Mouse (Mus musculus): ENCODE results near the gene Tuba8.

The Tuba8 gene

DNA sequence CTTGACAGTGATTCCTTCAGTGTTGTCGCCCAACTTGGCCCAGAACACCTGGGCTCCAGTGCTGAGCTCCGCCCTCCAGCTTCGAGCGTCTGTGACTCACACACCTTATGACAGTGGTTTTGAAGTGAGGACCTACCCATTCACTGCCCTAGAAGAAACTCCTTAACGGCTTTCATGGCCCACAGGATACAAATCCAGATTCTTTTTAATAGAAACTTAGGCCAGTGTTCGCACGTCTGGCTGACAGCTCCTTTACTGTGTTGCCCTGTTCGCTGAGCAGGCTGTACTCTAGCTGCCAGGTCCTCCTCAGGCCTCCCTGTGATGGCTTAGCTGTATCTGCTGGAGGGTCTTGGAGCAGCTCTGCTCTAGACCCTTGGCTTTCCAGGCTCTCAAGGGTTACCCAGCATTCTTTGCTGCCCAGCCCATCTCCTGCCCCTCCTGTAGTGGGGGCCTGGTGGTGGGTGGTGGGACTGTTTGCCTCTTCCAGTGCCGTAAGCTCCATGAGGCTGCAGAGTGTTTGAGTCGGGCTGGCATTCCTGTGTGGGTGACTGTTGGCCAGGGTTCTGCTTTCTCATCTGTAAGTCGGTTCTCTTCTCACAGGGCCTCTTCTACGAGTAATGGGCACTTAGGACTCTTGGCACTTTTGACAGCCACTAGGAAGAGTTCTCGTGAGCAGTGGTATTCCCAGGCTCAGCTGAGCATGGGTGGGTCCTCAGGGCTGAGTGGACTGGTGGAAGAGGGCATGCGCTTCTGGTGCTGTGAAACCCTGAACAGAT lies 15.4 kb upstream of the Tuba8 start:
- DNase-seq (ENCODE audit: low read depth, low spot score), result no peak

- no peak for DNase-seq (ENCODE audit: low read depth, low spot score)
Measured at GRCm38 (mm10) chr6:121197807-121198365, 12.6 kb upstream of the Tuba8 start.

- DNase-seq (ENCODE audit: low read depth, low spot score), result no peak
Measured at GRCm38 (mm10) chr6:121200458-121200857, 10.0 kb upstream of the Tuba8 start.

GRCm38 (mm10) chr6:121202026-121202425 lies 8.5 kb upstream of the Tuba8 start:
- peak; percentile 38 for DNase-seq (ENCODE audit: low read depth, low spot score)

- DNase-seq (ENCODE audit: low read depth, low spot score), result no peak
Measured at GRCm38 (mm10) chr6:121206481-121206880, 4.0 kb upstream of the Tuba8 start.

DNA sequence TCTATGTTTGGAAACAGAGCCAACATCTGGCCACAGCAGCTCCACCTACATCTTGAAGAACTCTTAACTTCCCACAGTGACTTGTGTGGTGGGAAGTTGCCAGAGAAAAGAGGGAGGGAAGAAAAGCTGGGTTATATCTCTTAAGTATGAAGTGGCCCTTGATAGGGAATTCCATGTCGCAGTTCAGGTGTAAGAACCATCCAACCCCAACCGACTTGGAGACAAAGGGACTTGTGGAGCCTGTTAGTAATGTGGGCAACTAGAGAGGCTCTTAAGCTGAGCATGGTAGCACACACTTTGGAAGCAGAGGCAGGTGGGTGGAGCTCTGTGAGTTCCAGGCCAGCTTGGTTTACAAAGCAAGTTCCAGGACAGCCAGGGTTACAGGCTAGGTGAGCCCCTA lies 912 bp upstream of the Tuba8 start:
- no peak for DNase-seq (ENCODE audit: low read depth, low spot score)

DNA sequence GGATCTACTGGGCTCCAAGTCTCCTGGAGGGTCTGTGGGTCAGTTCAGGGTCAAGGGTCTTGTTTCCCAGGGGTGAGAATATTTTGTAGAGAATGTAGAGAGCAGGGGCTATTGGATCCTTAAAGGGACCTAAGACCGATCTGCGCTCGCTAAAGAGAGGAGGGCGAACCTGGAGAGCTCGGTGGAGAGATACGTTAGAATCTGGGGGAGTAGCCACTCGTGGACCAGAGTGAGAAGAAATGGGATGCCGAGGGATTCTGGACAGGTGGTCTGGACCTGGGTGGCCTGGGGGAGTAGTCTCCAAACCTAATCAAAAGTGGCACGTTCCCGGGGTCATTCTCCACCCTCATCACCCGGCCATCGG lies 412 bp downstream of the Tuba8 start:
- no peak for DNase-seq (ENCODE audit: low read depth, low spot score)

DNA sequence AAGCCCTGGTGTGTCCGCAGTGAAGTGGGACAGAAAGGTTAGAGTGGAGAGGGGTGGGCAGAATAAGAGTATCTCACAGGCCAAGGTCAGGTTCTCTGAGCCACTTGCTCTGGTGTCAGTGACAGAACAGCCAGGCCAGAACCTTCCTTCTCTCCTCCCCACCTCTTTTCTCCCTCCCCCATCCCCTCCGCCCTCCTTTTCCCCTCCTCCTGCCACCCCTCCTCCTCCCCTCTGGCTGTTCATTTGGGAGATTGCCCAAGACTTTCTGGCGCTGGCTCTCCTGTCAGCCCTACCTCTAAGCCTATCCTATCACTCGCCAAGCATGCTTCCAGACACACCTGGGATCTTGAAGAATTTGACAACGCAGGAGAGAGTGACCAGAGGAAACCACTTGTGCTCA lies 1.2 kb downstream of the Tuba8 start:
- DNase-seq (ENCODE audit: low read depth, low spot score), result peak; percentile 23

- no peak for DNase-seq (ENCODE audit: low read depth, low spot score)
Measured at GRCm38 (mm10) chr6:121212988-121213387, 2.5 kb downstream of the Tuba8 start.

- DNase-seq (ENCODE audit: low read depth, low spot score), result no peak
Measured at GRCm38 (mm10) chr6:121214221-121214620, 3.7 kb downstream of the Tuba8 start.

DNA sequence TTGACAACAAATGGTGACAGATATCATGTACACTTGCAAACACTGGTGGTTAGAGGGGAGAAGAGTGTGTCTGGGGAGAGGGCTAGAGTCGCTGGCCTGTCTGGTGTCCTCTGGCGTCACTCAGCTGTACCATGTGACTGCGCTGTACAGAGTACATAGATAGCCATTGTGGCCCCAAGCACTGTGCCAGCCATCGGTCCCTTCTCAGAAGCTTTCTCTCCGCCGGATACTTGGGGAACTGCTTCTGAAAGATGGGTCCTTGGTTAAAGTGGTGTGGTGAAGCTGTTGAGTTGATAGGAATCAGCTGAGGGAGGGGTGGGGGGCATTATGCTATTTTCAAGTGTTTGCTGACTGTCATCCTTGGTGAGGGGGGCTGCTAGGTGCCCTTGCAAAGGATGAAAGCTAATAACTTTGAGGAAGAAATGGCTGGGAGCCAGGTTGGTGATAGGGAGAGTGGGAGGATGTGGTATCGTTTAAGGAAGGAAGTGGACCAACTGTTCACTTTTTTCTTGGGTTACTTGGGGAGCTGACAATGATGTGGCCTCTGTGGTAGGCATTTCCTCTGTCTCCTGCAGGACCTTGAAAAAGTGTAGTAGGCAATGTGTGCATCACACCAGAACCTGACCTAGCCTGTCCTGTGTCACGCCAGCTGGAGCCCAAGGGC lies 4.3 kb downstream of the Tuba8 start:
- DNase-seq (ENCODE audit: low read depth, low spot score), result no peak

DNA sequence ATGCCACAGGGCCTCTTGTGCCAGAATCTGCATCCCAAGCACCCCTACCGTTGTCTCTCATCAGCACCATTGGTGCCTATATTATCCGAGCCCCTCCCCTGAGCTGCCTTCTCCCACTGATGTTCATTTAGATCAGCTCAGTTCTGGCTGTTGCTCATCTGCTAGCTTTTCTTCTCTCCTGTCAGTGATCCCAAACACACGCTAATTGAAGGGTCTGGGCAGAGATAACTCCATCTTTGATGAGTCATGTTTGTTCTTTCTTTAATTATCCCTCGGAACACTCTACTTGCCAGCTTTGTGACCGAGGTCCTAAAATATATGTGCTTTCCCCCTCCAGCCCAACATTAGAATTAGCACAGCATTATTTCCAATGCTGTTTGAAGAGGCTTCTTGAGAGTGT lies 4.8 kb downstream of the Tuba8 start:
- DNase-seq (ENCODE audit: low read depth, low spot score), result no peak

DNA sequence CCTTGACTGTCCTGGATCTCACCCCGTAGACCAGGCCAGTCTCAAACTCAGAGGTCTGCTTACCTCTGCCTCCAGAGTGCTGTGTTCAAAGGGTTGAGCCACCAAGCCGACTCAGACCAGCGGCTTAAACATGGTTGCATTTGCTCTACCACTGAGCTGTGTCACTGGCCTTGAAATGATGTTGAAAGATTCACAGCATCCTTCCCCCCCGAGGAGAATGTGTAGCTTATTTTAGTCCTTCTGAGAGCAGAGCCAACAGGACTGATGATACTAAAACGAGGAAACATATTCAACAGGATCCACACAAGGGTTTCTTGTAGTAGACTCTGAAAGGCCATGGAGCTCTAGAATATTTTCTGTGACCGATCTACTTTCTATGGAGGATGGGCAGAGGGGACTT lies 5.4 kb downstream of the Tuba8 start:
- no peak for DNase-seq (ENCODE audit: low read depth, low spot score)

- no peak for DNase-seq (ENCODE audit: low read depth, low spot score)
Measured at GRCm38 (mm10) chr6:121216589-121217255, 6.2 kb downstream of the Tuba8 start.

DNA sequence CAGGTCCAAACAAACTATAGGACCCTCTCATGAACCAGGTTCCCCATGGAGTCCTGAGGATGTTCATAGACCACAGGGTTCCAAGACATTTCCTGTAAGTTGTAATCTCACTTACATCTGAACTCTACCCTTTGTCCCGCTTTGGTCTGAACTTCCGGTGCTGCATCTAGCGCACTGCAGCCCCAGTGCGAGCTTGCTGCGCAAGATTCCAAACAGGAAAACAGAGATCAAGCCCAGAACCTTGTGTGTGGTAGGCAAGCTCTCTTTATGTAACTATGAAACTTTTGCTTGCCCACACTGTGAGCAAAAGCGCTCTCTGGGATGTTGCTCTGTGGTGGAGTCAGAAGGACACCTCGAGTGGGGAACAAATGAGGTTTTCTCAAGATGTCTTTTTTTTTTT lies 7.5 kb downstream of the Tuba8 start:
- DNase-seq (ENCODE audit: low read depth, low spot score), result no peak

- DNase-seq (ENCODE audit: low read depth, low spot score), result no peak
Measured at GRCm38 (mm10) chr6:121219406-121219805, 8.9 kb downstream of the Tuba8 start.

DNA sequence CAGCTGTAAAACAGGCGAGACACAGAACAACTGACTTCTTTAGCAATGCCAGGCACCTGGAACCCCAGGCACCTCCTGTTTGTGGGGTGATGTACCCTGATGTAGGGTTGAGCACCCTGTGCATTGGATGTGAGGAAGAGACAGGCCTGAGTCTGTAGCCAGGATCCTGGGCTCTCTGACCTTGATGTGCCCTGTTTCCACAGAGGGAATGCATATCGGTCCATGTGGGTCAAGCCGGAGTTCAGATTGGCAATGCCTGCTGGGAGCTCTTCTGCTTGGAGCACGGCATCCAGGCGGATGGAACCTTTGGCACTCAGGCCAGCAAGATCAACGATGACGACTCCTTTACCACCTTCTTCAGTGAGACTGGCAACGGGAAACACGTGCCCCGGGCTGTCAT lies 9.7 kb downstream of the Tuba8 start:
- DNase-seq (ENCODE audit: low read depth, low spot score), result no peak

- no peak for DNase-seq (ENCODE audit: low read depth, low spot score)
Measured at GRCm38 (mm10) chr6:121221876-121222597, 11.5 kb downstream of the Tuba8 start.

- DNase-seq (ENCODE audit: low read depth, low spot score), result no peak
Measured at GRCm38 (mm10) chr6:121223001-121223400, 12.5 kb downstream of the Tuba8 start.

GRCm38 (mm10) chr6:121224067-121224466 lies 13.6 kb downstream of the Tuba8 start:
- DNase-seq (ENCODE audit: low read depth, low spot score), result no peak

- no peak for DNase-seq (ENCODE audit: low read depth, low spot score)
Measured at GRCm38 (mm10) chr6:121224993-121225392, 14.5 kb downstream of the Tuba8 start.

DNA sequence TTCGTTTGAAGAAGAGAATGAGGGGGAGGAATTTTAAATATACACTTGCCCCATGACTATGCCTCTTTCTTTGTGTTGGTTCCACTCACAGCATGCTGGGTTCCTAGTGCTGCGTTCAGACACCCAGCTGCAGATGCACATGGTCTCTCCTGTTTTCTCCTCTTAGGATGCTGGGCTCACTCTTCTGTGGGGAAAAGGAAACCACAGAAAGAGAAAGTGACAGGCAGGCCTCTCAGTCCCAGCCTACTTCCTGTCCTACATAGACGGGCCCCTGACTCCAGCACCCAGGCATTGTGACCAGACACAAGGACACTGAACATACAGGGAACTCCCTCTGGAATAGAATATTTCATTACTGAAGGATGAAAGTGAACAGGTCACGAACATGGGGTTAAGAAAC lies 15.5 kb downstream of the Tuba8 start:
- no peak for DNase-seq (ENCODE audit: low read depth, low spot score)
